Mouse (Mus musculus) brain, embryonic 14.5 days (tissue): ENCODE data around the gene Tmbim1.

Source experiments
- CTCF ChIP-seq: fragments of 200-500 bp; IDR thresholded peaks from 2 replicates; pipeline ENCODE4 v1.5.1; 2012; ENCODE audit warnings: inconsistent platforms, mild to moderate bottlenecking, moderate library complexity, borderline replicate concordance; ENCODE audit not compliant: insufficient read depth, insufficient read length; ENCODE audit errors: extremely low read depth
- POLR2A ChIP-seq: fragments of 200-500 bp; IDR thresholded peaks from 2 replicates; pipeline ENCODE4 v1.6.1; 2012; ENCODE audit warnings: mild to moderate bottlenecking, inconsistent platforms, borderline replicate concordance; ENCODE audit not compliant: poor library complexity, insufficient read depth, insufficient read length, severe bottlenecking; ENCODE audit errors: extremely low read depth

GRCm38 (mm10) chr1:74281886-74282285 lies 23.5 kb downstream of the Tmbim1 start:
- no peak for TF ChIP-seq POLR2A
- TF ChIP-seq CTCF, result no peak
